Mouse (Mus musculus) lung, postnatal 25 days (tissue): ENCODE data around the gene Ptn.

ENCODE experiments used
- DNase-seq: peaks from one replicate; pipeline ENCODE4 v3.0.0; 2022; ENCODE audit warnings: low spot score

The Ptn gene

DNA sequence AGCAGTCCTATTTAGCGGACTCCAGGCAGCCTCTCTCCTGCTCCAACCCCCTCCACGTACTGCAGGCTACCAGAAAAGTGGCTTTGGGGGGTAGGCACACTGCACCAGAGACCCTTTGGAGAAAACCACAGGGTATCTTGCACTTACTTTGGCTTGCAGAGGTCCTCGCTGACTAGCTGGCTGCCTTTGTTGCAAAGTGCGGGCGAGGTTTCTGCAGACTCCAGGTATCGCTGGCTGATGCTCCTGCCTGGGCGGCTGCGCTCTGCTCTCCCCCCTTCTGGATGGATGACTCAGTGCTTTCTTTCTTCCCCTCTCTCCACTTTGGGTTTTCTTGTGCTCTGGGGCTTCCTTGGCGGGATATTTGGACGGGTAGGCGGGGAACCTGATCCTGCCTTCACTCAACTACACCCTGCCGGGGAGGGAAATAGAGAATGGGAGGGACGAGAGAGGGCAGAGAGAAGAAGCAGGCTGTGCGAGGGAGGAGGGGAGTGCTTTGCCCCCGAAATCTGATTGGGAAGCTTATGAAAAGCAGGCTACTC is at the start of gene Ptn:
Ptn (minus strand) TSS at position 474 of the 539 bp plus-strand sequence.
- DNase-seq, result no peak

GRCm38 (mm10) chr6:36858258-36859041 is 48.4 kb upstream of the Ptn start:
- DNase-seq, result no peak

DNA sequence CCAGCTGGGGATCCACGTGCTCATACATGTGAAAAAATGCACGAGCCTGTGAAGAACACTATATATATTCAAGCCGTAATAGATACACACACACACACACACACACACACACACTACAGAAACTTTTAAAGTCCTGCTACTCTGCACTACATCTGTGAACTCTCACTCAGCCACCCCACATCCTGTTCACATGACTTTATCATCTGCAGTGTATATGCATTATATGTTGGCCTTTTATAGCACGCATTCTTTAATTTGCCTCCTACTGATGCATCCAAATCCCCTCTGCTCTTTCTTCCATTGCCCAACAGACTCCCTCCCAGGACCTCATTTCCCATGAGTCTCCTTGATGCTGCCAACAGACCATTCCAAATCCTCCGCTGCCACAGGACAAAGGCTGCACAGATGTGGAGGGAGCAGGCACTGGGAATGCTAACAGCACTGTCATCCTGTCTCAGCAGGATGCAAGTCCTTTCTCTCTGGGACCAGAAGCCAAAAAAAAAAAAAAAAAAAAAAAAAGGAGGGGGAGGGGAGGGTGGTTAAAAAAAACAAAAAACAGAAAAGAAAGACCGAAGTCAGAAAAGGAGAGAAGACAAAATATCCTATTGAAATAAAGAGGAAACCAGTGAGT is 47.7 kb upstream of the Ptn start:
- DNase-seq, result no peak

DNA sequence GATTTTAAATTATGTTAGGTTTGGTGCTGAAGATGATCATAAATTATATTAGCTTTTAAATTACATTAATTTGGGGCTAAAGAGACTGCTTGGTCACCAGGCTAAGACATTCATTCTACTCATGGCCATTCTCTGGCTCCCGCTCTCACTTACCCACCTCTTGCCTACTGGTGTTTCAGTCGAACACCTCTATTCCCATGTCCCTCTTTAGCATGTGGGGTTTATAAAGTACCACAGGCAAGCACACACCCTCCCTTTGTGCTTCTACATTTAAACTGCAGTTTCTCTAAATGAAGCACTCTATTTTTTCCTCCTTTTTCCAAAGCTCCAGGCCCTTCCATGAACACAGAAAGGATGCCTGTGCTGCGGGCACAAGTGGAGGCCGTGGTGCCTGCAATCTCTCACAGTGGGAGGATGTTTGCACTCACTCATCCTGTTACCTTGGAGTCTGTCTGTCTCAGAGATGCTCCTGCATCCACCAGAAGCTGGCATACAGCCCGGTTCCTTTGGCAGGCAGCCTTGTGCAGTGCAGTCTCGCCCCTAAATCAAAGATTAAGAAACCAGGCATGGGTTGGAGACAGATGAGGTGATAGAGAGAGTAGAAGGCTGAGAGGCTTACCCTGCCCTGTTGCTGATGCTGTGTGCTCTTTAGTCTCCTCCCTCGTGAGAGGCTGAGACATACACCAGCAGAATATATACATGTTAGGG is 40.6 kb upstream of the Ptn start:
- DNase-seq, result peak; percentile 8

DNA sequence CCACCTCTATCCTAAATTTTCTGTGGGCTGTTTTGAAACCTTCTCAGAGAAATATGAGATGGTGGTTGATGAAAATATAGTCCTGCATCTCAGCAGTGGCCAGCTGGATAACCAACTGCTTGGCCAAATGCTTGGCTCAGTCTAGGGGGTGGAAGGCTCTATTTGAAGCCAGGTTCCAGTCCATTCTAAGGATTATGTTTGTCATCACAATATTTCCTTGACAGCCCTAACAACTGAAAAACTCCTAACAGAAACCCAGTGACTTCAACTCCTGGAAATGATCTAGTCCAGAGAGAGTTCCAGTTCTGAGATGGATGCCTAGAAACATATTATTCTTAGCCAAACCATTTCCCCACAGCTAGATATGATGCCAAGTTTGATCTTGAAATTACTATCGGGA is 35.3 kb upstream of the Ptn start:
- peak; percentile 8 for DNase-seq

DNA sequence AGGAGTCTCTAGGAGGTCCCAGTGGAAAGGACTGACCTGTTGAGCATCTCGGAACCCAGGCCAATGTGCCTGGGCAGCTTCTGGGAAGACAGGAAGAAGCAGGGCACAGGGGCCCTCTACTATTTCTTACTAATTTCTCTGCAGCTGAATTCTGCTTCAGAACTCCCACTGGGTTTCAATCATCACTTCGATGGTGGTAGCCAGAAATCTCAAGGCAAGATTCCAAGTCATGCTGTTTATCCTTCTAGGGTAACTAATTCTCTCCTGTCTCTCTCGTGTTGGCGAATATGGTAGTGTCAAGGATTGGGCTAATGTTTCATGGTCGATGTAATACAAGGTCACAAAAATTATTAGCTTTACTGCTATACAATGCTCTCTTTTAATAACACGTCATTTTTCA is 34.2 kb upstream of the Ptn start:
- DNase-seq, result no peak

DNA sequence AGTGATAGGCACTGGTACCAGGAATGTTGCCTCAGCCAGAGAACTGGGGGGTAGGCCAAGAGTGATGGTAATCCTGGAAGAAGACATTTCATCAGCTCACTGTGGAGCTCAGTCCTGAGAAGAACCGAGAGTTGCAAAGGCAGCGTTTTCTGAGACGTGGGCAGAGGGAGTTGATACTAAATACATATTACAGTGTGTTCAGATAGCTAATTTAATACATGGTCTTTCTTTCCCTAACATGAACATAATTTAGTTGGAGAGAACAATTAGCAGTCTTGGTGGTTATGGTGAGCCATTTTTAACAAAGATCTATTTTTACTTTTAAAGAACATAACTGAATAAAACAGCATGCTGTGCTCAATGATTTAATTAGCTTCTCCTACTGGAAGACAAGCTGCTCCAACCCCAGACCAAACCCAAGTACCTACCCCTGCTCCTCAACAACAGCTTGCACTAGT is 33.0 kb upstream of the Ptn start:
- no peak for DNase-seq

- DNase-seq, result no peak
Measured at GRCm38 (mm10) chr6:36842101-36842922, 32.3 kb upstream of the Ptn start.

GRCm38 (mm10) chr6:36841701-36842100 is 31.7 kb upstream of the Ptn start:
- DNase-seq, result no peak

DNA sequence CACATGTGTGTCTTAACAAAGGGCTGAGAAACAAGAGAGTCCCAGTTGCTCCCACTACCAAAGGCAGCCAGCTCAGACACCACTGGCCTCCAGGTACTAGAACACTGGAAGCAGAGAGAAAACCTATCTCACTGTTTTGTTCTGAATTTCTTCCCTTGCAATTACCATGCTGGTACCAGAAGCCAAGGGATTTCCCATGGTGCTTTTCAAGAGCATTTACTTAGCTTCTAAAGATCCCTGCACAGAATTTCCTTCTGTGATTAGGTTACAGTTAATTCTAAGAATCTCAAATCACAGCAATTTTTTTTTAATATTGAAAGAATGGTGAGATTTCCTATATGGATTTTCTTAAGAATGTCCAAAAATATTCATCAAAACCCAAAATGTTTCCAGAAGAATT is 31.2 kb upstream of the Ptn start:
- DNase-seq, result no peak

DNA sequence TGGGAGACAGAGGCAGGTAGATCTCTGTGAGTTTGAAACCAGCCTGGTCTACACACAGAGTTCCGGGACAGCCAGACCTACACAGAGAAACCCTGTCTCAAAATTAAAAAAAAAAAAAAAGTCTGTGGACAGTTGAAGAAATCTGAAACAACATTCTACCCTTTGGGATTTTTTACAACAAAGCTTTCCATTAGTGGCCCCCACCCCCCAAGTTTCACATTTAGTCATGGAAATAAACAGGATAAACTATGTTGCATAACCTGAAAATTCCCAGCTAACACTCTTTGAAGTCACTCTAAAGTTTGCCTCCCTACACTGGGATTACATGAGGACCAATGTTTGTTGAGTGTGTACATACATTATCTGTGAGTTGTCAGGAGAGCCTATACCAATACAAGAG is 28.7 kb upstream of the Ptn start:
- no peak for DNase-seq

GRCm38 (mm10) chr6:36835351-36835750 is 25.3 kb upstream of the Ptn start:
- no peak for DNase-seq

DNA sequence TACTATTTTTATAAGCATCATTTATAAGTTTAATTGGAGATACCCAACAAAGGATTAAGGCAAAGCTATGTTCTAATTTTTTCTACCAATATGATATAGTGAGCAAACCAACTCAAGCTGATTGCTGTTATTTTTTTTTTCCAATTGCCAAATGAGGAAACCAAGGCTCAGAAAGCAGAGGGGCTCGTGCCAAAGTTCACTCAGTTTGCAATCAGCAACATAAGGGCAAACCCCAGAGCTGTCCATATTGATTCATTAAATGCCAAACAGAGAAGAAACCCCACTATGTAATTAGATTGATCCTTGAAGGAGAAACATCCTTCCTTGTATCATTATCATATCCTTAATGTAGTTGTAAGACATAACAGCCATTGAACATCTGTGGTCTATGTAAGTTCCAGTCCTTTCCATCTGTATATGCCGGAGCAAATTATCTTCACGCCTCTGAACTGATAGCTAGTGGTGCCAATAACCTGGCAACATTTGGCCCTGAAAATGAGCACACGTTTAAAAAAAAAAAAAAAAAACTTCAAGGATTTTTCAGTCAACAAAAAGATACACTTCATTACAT is 24.8 kb upstream of the Ptn start:
- no peak for DNase-seq

DNA sequence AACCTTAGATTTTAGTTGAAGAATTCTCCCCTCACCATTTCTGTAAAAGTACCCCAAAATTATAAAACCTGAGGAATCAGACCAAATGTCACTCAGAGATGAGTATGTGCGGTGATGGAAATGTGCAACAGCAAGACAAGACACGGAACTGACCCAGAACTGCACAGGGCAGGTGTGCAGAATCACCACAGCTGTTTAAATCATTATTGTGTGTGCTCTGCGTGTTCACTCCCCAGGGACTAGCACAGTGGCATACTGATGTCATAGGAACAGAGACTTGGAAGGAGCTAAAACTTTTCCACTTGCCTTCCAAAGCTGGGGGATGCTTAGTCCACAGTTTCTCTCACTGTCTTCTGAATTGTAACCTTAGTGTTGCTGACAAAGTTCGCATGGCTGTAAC is 22.7 kb upstream of the Ptn start:
- no peak for DNase-seq

- no peak for DNase-seq
Measured at GRCm38 (mm10) chr6:36832207-36832606, 22.2 kb upstream of the Ptn start.

GRCm38 (mm10) chr6:36830371-36830925 is 20.4 kb upstream of the Ptn start:
- no peak for DNase-seq

DNA sequence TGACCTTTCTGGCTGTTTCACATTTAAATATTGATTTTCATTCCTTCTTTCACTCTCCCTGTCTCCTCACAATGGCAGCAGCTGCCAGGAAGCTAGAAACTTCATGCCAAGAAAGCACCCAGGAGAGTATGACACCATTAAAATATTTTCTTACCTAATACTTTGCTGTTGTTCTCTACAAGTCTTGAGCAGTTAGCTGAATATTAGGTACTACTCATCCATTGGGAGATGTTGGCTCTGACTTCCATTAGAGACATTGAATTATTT is 9.7 kb upstream of the Ptn start:
- DNase-seq, result no peak

DNA sequence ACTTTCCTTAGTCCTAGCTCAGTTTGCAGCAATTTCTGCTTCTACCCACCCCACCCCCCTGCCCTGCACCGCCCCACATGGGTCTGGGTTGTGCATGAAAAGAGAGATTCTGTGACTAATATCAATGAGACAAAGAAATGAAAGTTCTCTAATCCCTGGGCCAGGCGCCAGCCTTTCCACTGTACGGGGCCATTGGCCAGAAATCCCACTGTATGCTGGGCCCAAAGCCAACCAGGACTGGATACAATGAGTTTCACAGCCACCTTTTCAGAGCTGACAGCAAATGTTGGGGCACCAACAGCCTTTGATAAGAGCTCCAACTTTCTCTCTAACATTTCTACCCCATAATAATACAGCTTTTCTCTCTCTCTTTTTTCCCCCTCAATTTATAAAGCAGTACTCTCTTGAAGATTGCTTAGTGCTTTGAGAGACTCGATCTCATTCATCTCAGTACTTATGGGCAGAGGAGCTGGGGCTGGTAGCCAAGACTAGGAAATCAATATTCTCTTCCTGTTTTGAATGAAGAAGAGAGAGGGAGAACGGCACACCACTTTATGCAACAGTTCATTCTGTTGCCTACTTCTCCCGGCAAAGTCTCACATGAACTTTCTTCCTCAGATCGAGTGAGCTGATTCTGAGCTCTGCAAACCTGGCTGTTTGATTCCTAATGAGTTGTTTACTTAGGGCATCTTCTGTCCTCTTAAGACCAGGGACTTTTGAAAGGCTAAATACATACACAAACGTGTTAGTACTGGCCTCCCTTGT is 9.2 kb upstream of the Ptn start:
- peak; percentile 32 for DNase-seq

- DNase-seq, result no peak
Measured at GRCm38 (mm10) chr6:36818281-36819018, 8.4 kb upstream of the Ptn start.

GRCm38 (mm10) chr6:36816666-36817065 is 6.6 kb upstream of the Ptn start:
- no peak for DNase-seq
